Mouse (Mus musculus) cerebellum, adult 11 months (tissue): ENCODE measurements at regions not wholly inside any gene's neighbourhood (a gene's known extent, or its start where the extent isn't known, plus 50 kb on each side); places are given as distances from the start of the nearest gene placed in this dataset.
"Not testable (repeated sequence)": the region's sequence is repeated elsewhere in the genome, so short reads cannot be mapped to it uniquely, and the experiment has no call there.

Experiments used
- DNase-seq: peaks from one replicate; pipeline ENCODE4 v3.0.0; 2022

DNA sequence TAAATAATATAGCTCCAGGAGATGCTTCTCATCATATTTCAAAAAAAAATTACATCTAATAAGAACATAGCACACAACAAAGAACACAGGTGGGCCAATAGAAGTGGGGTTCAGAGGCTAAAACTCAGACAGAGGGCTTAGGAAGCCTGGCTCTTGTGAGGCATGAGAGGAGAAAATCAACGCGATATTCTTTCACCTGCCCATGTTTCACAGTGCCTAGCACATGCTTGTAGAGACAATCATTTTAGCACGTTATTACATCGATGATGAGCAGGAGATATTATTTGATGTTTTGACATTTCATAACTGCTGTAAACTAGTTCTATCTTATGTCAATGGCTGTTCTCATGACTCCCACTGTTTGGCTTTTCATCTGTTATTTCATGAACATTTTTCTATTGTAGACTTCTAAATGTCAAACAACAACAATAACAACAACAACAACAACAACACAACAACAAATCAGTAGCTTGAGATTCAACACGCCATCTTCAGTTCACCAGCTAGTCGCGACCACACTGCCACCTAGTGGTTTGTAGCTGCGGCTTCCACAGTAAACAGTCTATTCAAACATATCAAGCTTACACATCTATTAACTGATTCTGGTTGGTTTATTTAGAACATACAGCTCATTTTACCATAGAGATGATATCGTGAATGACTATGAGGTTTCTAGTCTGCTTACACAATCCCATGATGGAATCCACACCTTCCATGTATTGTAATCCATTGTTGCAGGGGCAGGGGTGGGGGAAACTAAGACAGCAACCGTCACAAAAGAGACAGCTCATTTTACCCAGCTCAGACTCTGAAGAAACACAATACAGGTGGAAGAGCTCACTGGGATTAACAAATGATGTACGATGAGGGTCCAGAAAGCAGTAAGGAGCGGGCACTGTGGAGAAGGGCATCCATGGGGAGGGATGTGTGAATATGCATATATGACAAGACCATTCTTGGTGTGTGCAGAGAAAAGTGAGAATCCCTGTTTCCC lies 60.5 kb upstream of the Tmem200a start:
- peak; percentile 4 for DNase-seq

DNA sequence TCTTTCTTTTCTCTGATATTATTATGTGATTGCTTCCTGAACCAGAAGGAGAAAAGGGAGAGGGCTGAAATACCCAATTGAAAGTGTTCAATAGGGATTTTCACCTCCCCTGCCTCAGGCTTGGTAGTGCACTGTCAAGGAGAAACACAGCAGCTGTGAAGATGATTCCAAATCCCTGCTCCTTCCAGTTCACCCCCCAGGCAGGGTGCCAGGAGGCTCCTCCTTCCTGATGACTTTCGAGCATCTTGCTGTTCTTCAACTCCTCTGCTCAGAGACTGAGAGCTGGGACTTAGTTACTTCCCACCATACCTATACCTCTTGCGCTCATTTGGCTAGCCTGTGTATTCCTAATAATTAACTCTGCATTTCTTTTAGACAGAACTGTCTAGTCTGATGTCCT lies 73.7 kb upstream of the Tmem200a start:
- no peak for DNase-seq

DNA sequence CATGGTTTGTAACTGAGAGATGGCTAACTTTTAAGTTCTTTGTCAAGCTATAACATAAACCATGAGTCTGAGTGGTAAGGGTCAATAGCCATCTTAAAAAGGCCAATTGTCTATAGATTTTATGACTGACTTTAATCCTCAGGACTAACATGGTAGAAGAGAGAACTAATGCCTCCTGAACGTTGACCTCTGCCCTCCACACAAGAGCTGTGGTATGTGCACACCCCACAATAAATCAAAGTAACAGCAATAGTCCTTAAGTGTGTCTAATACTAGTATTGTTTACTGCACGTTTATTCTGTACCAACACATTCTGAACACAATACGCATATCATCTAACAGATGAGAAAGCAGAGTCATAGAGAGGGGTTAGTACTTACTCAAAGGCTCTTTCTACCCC lies 70.7 kb upstream of the Samd3 start:
- no peak for DNase-seq

DNA sequence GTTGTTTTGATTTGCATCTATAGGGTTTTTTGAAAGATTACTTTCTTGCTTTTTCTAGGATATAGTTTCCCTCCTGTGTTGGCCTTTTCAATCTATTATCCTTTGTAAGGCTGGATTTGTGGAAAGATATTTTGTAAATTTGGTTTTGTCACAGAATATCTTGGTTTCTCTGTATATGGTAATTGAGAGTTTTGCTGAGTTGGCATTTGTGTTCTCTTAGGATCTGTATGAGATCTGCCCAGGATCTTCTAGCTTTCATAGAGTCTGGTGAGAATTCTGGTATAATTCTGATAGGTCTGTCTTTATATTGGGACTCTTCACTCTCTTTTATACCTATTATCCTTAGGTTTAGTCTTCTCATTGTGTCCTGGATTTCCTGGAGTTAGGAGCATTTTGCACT lies 68.4 kb upstream of the Samd3 start:
- DNase-seq: not testable (repeated sequence)

DNA sequence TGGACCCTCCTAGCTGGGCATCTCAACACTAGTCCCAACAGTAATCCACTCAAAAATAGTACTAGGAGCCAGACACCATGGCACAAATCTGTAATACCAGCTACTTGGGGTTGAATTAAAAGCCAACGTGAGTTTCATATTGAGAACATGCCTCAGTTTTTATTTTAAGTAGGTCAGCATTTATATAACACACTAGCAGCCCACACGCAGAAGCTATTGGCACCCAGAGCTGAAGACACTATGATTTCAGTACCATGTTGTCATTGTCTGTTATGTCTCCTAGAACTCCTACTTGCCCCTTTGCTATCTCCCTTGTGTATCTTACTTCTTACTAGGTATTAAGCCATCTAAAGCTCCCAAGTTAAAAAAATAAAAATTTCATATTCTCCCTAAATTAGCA lies 65.0 kb upstream of the Samd3 start:
- DNase-seq: no peak

DNA sequence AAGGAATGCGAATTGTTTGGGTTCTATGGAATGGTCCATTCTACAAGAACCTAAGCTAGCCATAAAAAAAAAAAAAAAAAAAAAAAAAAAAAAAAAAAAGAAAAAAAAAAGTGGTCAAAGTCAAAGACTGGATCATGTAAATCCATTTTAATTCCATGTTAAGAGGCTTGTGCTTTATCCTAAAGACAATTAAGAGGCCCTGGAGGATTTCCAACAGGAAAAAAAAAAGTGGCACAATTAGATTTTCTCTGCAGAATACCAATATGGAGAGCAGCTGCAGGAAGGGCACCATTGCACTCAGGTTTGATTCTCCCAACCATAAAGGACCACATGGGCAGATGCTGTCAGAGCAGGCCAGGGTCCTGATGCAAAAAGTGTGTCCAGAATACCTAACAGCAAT lies 51.9 kb upstream of the Samd3 start:
- DNase-seq: no peak

DNA sequence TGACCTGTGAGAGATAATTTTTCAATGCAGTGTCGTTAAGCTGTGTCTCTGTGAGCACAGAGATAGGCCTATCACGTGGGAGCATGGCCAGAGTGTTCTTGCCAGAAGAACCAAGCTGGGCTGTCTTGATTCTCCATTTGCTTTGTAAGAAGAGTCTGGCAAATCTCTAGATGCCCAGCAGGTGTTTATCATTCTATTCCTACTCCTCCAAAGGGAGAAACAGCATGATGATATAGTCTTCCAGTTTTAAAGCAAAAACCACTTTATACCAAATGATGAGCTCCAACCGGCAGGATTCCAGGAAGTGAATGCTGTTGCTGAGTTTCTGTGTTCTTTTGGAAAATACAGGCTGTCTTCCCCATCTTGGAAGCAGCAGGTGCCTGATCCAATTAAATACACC lies 51.2 kb upstream of the Samd3 start:
- no peak for DNase-seq
